Mouse (Mus musculus): ENCODE measurements around the gene Fdps.

Gene Fdps

DNA sequence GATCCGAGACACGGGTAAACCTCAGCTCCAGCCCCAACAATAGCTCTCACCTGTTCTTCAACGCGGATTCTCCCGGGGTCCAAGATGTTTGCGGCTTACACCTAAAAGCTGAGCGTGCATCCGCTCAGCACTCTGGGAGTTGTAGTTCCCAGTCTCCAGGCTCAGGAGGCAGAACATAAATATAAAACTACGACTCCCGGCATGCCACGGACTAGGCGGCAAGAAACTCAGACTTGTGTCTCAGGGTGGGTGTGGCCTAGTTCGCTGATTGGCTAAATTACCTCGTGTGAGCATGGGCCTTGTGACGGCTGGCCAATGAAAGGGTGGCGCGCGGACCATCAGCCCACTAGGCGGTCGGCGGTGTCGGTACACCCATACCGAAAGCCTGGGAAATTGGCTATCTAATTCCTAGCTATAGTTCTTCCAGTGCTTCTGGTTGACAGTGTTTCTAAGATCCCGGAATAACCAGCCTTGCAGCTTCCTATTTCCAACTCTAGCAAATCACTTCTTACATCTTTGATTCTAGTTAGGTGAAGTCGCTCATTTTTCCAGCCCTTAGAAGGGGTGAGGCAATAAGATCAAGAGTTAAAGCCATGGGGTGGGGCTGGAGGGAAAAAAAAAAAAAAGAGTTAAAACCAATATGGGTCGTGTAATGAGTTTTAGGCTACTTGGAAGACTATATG lies at the start of gene Fdps:
TSS of gene Fdps (minus strand) at position 148 of the 683 bp plus-strand sequence.
- DNase-seq (ENCODE audit: low spot score), result peak; percentile 99

DNA sequence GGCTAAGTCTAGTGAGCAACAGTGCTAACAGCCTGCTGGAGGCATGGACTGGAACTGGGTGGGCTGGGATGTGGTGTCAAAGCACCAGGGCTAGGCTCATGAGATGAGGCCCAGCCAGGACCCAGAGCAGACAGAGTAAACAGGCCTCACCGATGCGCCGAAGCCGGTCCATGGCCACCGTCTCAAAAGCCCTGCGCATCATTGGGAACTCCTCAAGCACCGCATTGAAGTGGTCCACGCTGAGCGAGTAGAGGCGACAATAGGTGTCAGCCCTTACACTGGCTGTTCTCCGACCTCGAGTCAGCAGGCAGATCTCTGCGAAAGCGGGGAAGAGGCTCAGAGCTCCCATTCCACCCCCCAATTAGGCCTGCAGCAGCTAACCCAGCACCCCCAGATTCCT lies 46.8 kb upstream of the Fdps start:
- DNase-seq (ENCODE audit: low spot score), result no peak

GRCm38 (mm10) chr3:89147979-89148311 lies 46.2 kb upstream of the Fdps start:
- no peak for DNase-seq (ENCODE audit: low spot score)

DNA sequence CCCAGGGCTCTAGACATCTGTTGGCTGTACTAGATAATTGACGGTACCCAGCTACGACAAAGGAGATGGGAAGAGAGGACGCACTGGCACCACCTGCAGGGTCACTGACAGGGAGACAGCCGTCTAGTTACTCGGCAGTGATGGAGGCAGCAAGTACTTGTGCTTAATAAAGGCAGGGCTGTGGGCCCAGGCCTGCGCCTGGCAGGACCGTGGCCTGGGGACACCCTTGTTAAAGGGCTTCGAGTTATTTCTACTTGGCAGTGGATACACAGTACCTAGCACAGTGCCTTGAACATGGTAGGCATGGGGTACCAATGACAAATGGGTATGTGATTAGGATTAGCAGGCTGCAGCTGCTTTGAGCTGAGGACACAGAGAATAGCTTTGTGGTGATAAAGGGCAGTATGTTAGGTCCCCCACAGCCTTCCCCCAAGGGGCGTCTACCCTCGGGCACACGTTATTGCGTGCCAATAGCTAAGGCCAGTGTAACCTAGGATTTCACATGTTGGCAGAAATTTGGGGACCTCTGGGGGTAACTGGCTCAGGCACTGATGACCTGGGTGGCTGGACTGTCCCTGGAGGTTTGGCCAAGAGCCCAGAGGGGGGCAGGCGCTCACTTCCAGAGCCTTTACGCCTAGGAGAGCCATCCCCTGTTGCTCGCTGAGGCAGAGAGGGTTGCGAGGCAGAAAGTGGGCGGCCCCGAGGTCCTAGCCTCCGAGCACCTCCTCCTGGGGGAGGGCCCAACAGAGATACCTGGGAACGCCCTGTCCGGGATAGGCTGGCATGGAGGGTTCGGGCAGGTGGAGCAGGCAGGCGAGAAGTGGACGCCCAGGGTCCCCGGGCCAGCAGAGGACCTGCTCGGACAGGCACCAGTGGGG lies 45.6 kb upstream of the Fdps start:
- DNase-seq (ENCODE audit: low spot score), result no peak

GRCm38 (mm10) chr3:89145566-89145965 lies 43.8 kb upstream of the Fdps start:
- DNase-seq (ENCODE audit: low spot score), result no peak

GRCm38 (mm10) chr3:89144821-89145220 lies 43.1 kb upstream of the Fdps start:
- DNase-seq (ENCODE audit: low spot score), result no peak

DNA sequence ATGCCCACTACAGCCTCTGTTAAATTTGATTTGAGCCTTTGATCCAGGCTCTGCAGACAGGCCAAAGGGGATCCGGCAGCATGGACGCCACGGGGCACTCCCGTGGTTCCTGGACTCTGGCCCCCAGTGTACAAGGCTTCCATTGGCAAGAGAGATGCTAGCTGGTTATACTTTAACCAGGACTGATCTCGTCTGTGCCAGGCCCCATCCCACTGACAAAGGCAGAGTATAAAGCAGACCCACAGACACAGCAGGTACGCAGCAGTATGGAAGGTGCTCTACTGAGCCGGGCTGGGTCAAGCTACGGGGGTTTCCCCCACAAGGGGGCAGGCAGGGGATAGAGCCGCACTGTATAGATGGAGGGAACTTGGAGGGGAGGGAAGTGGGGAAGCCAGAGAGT lies 34.6 kb upstream of the Fdps start:
- no peak for DNase-seq (ENCODE audit: low spot score)

- no peak for DNase-seq (ENCODE audit: low spot score)
Measured at GRCm38 (mm10) chr3:89135958-89136357, 34.2 kb upstream of the Fdps start, which contains the start of gene Pklr. TSS of gene Pklr (plus strand) at chr3:89136142.

GRCm38 (mm10) chr3:89133752-89134151 lies 32.0 kb upstream of the Fdps start:
- DNase-seq (ENCODE audit: low spot score), result no peak

- DNase-seq (ENCODE audit: low spot score), result no peak
Measured at GRCm38 (mm10) chr3:89133063-89133450, 31.3 kb upstream of the Fdps start.

DNA sequence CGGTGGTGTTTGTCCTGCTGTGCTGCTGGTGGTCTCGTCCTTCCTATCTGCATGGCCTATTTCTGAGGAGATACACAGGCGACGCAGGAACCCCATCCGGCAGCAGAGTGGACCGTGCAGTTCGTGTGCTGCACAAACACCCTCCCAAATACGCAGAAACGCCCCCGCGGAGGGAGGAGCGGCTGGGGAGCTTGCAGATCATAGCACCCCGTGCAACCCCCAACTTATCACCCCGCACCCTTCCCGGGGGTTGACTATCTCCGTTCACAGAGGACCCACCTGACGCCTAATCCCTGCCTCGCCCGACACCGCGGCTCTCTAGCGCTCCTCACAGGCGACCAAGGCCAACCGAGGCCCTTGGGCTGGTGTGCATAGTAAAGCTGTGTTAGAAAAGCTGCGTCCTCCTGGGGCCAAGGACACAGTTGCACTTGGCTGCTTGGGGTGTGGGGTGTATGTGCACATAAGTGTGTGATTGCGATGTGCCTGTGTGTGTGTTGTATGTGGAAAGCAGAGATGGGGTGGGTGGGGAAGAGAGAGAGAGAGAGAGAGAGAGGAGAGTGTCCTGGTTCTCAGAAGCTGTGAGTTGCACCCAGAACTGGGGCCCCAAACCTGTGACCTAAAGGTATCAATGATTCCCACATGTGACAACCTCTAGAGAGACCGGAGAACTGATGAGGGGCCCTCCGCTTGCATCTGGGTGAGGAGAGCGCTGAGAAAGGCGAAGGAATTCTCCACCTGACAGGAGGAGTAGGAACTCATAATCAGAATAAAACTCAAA lies 30.7 kb upstream of the Fdps start:
- DNase-seq (ENCODE audit: low spot score), result no peak

DNA sequence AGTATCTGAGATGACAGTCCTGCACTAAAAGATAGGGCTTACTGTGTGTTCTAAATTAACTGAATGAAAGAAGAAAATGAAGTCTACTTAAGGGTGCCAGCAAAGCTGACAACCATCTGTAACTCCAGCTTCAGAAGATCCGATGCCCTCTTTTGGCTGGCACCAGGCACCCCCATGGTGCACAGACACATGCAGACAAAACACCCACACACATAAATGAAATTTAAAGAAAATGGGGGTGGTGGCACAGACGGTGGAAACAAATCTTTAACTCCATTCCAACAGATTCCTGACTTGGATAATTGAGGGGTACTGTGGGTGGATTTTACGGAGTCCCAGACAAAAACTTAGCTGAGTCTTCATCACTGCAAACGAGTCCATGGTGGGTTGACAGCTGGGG lies 30.1 kb upstream of the Fdps start:
- DNase-seq (ENCODE audit: low spot score), result no peak

GRCm38 (mm10) chr3:89129908-89130307 lies 28.1 kb upstream of the Fdps start:
- no peak for DNase-seq (ENCODE audit: low spot score)

GRCm38 (mm10) chr3:89125981-89126380 lies 24.2 kb upstream of the Fdps start:
- no peak for DNase-seq (ENCODE audit: low spot score)

- DNase-seq (ENCODE audit: low spot score), result no peak
Measured at GRCm38 (mm10) chr3:89124241-89124640, 22.5 kb upstream of the Fdps start.

DNA sequence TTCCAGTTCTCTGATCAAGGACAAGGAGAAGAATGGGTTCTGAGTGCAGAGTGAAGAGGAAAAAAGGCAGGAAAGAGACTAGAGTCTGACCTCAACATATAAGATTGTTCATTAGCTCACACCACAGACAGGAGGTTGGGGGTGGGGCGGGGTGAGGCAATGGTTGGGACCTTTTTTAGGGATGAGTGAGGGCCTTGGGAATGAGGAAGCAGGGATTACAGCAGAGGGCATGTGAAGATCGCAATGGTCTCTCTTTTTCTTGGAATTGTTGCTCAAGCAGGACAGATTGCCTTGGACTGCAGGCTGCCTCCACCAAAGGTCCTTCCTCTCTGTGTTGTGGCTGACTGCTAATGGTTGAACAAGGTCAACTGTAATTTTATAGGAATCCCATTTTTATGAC lies 21.6 kb upstream of the Fdps start:
- DNase-seq (ENCODE audit: low spot score), result no peak

- peak; percentile 45 for DNase-seq (ENCODE audit: low spot score)
Measured at GRCm38 (mm10) chr3:89115522-89115921, 13.8 kb upstream of the Fdps start.

- no peak for DNase-seq (ENCODE audit: low spot score)
Measured at GRCm38 (mm10) chr3:89113058-89113457, 11.3 kb upstream of the Fdps start.

- no peak for DNase-seq (ENCODE audit: low spot score)
Measured at GRCm38 (mm10) chr3:89108146-89108545, 6.4 kb upstream of the Fdps start.

DNA sequence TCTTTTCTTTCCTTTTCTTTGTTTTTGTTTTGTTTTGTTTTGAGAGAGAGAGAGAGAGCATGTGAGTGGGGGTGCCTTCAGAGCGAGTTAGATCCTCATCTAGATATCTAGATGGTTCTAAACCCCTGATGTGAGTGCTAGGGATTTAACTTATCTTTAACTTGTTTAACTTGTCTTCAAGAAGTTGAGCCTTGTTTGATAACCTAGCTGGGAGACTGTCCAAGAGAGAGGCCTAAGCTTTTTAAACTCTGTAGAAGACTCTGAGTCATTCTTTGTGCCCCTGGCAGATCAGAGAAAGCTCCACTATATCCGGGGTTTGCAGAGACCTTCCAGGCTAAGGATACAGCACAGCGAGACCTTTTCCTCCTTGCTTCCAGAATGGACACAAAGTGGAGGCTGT lies 5.8 kb upstream of the Fdps start:
- DNase-seq (ENCODE audit: low spot score), result no peak

DNA sequence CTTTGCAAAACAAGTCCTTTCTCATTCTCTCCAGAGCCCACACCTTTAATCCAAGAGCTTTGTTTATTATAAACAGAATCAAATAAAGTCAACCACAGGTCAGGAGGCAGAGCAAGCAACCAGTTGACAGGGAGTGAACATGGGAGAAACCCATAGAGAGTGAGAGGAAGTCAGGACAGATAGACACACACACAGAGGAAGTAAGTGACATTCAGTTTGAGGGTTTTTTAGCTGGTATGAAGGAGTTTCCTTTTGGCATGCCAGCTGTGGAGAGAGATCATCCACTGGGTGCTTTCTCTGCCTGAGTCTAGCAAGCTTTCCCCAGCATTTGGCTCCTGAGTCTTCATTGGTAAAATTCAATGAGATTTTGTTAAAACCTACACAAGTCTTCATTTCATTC lies 5.1 kb upstream of the Fdps start:
- no peak for DNase-seq (ENCODE audit: low spot score)

DNA sequence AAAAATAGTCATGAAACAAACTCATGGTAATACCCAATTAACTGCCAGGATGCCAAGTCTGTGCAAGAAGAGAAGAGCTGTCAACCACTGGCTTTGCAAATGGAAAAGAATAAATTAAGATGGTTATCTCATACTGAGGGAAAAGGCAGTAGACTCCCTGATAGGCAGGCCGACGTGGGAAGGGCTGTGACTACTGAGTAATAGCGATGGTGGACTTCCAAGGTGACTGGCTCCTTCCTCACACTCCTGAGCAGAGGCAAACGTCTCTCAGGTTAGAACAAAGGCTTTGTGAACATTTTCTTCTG lies 1.5 kb upstream of the Fdps start:
- DNase-seq (ENCODE audit: low spot score), result peak; percentile 59
